Mouse (Mus musculus): ENCODE data around the gene Adora2a.
A peak's percentile ranks its signal among the peaks of the same experiment; 100 is the strongest.
"Not testable (repeated sequence)": the region's sequence is repeated elsewhere in the genome, so short reads cannot be mapped to it uniquely, and the experiment has no call there.

The Adora2a gene

DNA sequence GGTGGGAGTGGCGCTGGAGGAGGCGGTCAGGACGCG is at the start of gene Adora2a:
Gene Adora2a (plus strand): TSS at position 6 of the 36 bp plus-strand sequence.
- no peak for DNase-seq (ENCODE audit: low spot score)

DNA sequence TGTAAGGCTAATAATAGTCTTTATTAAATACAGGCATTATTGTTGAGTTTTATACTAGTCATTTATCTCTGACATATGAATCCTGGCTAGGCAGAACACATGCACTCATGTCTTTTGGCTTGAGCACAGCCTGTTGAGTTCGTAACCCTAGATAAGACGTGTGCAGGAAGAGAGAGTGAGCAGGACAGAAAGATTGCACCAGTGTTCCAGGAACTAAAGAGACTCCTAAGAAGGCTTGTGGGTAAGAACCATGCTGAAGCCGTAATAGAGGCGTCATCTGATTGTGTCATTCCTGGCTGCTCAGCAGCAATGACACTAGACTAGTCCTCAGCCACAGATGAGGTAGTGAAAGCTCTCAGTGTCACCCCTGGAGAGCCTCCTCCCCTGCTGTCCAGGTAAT is 43.7 kb upstream of the Adora2a start:
- no peak for DNase-seq (ENCODE audit: low spot score)

DNA sequence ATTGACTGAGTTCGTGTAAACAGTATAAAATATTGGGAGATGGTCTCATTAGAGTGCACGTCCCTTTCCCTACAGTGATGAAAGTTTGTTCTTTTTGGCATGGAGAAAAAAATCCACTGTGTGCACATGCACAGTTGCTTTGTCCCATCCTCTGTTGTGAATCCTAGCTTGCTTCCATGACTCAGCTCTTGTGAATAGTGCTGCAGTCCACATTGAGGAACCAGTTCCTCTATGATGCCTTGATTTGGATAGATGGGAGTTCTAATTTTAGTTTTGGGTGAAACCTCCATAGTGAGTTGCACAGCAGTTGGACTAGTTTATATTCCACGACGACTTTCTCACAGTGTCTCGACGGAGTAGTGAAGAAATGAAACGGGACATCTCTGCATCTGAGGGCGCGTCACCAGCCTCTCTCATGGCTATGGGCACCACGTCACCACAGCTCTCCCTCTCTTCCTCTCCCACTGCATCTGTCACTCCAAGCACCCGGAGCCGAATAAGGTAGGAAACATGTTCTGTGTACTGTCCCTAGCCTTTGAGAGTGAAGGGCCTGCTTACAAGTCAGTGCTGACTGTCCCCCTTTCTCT is 40.2 kb upstream of the Adora2a start:
- DNase-seq (ENCODE audit: low spot score): no peak

DNA sequence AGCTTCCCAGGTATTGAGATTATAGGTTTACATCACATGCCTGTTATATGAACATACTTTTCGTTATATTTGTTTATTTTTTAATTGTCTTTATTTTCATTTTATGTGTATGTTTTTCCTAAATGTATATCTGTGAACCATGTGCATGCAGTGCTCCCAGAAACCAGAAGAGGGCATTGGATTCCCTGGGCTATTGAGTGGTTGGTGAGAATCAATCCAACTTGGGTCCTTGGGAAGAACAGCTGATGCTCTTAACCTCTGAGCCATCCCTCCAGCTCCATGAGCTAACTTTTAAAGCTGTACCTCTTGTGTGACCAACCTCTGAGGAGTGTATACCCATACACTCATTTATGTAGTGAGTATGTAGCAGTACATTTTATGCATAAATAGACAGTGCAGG is 39.2 kb upstream of the Adora2a start:
- DNase-seq (ENCODE audit: low spot score): no peak

DNA sequence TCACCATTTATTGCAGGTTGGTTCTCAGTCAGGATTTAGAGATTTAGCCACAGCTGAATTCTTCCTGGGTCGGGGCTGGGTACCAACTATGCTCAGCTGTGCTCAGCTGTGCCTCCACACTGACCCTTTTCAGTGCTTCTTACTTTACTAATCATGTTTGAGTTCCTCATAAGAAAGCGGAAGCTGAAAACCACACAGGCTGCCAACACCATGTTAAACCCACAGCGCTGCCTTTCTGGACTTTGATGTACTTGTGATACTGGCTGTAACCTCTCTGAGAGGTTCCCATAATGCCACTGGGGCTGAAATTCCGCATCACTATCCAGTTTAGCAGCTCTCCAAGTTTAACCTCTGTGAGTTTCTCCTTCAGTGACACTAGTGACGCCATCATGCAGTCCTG is 34.0 kb upstream of the Adora2a start:
- no peak for DNase-seq (ENCODE audit: low spot score)

DNA sequence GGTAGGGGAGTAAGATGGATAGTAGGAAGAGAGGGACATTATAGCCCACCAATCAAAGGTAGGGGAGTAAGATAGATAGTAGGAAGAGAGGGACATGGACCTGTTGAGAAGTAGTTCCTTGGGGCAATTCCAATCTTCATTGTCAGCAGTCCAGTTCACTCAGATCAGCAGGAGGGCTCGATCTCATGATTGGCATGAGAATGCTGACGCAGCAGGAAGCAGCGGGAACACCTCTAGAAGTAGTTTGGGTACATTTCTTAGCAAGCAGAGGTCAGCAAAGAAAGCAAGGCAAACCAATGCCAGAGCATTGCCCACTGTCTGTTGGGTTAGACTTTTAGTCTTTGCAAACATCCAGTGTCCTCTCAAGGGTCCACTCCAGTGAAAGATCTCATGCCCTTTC is 32.9 kb upstream of the Adora2a start:
- DNase-seq (ENCODE audit: low spot score): no peak

DNA sequence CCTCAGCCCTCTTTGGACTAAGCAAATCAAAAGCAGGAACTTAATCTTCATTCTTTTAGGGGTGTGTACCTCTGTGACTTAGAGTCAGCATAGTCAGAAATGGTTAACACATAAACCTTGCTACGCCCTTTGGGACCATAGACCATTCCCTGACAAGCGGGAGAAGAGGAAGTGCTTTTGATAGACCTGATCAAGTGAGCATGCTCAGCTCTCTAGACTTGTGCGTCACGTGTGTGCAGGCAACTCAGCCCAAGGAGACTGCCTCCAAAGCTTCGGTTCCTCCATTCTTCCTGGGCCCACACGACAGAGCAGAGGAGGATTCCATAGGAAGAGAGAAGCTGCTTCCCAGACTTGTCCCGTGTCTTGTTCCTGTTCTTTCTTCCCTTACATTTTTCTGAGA is 28.1 kb upstream of the Adora2a start:
- no peak for DNase-seq (ENCODE audit: low spot score)

DNA sequence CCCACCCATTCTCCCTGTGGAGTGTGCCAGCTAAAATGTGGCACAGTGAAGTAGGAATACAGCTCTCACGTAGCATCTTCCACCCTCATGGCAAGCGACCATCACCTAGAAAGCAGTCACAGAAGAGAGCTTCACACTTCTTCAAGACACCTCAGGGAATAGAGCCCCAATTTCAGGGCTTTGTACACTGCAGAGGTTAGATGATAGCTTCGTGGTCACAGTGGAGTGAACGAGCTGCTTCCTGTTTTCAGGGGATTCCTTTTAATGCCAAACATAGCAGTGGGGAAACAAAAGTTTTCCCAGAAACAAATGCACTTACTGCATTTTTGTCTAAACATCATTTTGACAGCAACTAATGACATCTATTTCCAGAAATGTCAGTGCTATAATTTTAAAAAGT is 27.3 kb upstream of the Adora2a start:
- DNase-seq (ENCODE audit: low spot score): no peak

DNA sequence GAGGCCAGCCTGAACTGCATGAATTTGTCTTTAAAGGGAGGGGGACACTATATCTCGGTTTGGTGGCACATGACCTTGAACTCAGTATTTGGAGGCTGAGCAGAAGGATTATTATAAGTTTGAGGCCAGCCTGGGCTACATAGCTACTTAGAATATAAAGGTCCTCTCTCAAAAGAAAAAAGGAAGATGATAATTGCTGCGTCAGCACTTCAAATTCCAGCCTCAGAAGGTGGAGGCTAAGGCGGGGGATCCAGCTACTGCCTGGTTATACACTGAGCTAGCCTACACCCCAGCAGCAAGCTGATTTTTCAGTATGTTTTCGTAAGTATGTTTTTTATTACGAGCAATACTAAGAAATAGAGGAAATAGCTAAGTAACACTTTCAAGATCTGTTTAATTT is 26.0 kb upstream of the Adora2a start:
- no peak for DNase-seq (ENCODE audit: low spot score)

DNA sequence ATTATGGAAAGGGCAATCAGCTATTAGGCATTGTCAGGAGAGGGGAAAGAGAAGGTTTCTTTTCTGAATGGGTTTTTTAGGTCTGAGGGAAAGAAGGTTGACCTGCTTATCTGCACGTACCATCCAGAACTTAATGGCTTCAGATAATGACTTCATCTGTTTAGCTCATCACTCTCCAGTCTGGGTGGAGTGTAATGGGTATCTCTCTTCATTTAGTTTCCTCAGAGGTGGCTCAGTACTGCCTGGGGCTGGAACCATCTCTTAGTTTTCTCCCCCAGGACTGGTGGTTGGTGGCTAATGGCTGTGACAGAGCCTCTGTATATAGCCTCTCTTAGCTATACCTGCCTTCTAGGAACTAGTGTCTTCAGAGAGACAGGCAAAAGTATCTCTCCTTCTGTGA is 25.3 kb upstream of the Adora2a start:
- no peak for DNase-seq (ENCODE audit: low spot score)

DNA sequence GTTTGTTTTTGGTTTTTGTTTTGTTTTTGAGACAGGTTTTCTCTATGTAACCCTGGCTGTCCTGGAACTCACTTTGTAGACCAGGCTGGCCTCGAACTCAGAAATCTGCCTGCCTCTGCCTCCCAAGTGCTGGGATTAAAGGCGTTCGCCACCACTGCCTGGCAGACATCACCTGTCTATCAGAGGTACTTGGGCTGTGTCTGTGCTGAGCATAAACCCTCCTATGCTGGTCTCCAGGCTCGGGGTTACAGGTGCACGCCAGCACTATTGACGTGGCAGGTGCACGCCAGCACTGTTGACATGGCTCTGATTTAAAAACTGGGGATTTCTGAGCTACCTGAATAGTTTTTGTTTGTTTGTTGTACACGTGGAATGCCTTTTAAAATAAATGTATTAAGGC is 24.5 kb upstream of the Adora2a start:
- DNase-seq (ENCODE audit: low spot score): not testable (repeated sequence)

DNA sequence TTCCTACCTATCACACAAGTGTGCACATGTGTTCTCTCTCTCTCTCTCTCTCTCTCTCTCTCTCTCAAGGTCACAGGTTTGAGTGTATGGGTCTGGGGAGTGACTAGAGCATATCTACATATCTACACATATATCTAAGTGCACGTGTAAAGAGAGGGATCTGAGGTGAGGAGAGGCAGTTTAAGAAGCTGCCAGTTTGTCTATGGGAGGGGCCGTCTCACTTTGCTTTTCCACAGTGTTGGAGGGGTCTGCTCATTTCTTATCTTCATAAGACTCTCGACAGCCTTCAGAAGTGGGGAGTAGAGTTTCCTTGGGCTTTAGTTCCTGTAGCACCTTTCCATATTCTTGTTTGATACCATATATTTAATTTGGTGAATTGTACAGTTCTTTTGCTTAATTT is 23.4 kb upstream of the Adora2a start:
- DNase-seq (ENCODE audit: low spot score): no peak

DNA sequence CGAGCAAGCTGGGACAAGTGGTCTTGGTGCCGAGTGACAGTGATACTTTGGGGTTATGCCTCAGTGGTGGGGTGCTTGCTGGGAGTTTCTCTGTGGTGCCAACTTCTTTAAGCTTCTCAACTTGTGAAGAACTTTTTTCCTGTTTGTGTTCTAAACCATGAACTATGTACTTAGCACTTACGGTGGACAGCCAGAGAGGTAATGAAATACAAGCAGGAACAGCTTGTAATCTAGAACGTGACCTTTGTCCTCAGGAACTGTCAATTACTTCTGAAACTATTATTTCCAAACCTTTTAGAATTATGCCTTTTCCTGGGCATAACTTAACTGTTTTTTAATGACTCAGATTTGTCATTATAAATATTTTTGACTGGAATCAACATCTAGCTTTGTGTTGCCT is 22.3 kb upstream of the Adora2a start:
- no peak for DNase-seq (ENCODE audit: low spot score)

DNA sequence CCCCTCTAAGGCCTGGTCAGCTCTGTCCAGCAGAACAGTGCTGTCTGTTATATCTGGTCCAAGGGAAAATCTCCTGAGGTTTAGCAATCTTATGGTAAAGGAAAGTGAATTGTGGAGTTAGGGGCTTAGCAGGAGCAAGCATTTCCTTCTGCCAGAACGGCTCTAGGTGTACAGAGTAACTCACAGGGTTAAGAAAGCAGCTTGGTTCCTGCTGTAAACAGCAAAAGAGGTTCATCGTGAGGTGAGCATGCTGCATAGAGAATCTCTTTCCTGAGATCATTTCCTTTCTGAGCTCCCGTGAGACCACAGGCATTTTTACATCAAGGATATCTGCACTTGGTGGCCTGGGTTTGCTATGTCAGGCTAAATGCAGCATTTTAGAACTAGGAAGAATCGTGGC is 21.8 kb upstream of the Adora2a start:
- DNase-seq (ENCODE audit: low spot score): no peak

DNA sequence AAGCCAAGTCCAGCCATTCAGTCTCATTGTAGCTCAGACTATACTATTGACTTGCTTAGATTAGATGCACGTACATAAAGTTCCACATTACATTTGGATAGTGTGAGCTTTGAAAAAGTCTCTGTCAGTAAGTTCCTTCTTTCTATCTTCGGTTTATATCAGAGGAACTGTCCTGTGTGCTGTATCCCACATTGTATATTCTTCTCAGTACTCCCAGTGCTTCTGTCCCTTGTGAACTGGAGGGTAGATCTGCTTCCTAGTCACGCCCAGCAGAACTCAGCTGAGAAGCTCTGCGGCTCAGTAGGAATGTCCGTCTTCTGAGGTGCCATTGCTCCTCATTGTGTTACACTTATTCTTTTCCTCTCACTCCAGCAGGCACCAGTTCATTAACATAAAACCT is 18.1 kb upstream of the Adora2a start:
- no peak for DNase-seq (ENCODE audit: low spot score)

DNA sequence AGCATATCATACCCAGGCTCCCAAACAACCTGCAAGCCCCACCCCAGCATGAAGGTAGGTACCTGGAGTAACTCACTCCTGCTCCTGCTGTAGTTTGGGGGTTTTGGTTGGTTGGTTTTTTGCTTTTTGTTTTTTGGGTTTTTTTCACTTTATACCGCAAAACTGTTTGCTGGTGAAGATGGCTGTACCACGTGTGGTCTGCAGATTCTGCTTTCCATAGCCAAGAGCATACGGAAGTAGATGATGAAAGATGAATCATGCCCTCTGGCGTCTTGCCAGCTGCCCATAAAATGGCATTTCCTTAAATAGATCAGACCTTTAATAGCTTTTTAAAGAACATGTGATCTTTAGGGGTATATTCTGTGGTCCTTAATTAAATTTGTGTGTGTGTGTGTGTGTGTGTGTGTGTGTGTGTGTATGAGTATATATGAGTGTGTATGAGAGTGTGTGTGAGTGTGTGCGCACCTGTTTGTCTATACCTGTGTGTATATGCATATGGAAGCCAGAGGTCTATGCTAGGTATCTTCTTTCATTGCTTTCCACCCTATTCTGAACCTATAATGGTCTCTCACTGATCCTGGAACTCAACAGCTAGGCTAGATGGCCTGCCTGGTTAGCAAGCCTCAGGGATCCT is 16.8 kb upstream of the Adora2a start:
- peak; percentile 93 for DNase-seq (ENCODE audit: low spot score)

DNA sequence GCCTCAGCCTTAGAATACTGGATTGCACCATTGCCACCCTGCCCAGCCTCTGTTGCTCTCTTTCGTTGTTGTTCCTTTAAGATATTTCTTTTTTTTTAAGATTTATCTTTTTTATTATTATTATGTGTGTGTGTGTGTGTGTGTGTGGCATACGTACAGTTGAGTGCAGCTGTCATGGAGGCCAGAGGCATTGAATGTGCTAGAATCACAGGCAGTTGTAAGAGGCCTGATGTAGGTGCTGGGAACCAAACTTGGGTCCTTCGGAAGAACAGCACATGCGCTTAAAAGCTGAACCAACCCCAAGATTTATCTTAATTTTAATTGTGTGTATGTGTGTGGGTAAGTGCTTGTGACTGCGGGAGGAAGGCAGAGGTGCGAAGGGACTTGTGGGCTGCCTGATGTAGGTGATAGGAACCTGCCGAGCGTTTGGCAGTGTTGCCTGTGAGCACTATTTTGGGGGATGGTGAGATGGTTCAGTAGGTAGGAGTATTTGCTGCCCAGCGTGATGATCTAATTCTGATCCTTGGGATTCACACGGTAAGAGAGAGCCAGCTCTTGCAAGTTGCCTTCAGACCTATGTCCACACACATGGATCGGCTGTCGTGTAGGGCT is 15.4 kb upstream of the Adora2a start:
- no peak for DNase-seq (ENCODE audit: low spot score)

DNA sequence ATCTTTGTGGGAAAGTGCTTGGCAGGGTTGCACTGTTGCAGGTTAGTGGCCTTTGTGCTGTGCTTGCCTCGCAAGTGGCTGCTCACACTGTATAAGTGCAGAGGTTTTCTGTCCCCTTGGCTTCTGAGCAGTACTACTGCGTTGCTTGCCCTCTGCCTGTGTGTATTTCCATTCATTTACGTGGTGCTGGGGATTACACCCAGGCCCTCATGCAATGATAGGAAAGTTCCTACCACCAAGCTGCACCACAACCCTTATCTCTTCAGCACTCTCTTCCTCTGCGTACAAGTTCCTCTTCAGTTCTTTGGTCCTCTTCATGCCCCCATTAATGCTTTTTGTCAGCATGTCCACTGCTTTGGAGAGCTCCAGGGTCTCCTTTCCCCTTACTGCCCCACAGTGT is 14.7 kb upstream of the Adora2a start:
- DNase-seq (ENCODE audit: low spot score): no peak

DNA sequence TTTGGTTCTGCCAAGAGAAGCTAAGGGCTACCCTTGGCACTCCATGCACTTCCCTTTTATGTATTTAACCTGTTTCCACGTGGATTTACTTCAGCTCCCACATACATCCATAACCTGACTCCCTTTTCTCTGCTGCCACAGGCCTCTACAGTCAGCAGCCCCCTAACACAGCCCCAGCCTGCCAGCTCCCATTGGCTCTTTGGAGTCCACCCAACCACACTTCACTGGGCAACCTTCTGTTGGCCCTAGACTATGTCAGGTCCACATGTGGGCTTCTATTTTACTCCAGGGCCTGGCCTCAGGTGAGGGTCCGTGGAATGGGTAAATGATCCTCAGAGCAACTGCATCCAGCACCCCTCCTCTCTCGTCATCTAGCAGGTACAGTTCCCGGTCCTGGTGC is 14.1 kb upstream of the Adora2a start:
- DNase-seq (ENCODE audit: low spot score): no peak

DNA sequence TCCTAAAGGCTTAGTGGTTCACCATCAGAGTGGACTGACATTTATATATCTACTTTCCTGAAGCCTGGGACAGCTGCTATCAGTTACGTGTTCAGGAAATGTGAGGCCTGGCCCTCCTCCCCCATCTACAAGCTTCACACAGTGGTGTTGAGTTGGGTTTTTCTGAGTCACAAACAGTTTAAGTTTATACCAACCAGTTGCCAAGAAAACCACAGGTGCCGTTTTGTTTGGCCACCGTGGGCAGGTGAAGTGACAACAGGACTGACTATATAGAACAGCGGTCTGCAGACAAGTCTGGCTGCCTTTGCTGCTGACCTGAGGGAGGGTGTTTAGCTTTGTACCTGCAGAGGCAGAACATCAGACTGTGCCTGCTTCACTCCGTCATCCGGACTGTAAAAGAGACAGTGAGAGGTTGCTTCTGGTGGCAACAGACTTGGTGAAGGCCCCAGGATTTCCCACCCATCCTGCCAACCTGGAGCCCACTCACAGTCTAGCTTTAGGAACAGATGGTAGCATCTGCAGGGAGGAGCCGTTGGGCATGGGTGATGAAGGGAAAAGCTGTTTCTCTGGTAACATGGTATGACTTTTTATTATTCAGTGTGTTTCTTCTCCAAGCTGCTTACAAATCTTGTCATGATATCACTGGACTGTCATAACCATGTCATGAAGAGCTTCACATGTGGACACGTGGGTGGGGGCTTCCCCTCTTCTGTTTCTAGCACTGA is 13.2 kb upstream of the Adora2a start:
- DNase-seq (ENCODE audit: low spot score): no peak

DNA sequence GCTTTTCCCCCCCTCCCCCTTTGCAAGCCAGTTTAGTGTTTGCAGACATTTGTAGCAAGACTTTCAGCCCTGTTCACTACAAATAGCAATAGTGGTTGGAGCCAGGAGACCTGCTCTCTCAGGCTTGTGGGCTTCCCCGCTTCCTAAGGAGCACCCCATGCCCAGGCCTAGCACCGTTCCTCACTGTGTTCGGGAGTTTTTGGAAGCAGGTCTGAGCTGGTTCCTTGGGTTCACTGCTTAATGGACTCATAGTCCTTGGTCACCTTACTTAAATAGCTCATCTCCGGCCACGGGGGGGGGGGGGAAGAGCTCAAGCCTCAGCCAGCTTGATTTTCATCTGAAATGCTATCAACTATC is 12.7 kb upstream of the Adora2a start:
- no peak for DNase-seq (ENCODE audit: low spot score)

DNA sequence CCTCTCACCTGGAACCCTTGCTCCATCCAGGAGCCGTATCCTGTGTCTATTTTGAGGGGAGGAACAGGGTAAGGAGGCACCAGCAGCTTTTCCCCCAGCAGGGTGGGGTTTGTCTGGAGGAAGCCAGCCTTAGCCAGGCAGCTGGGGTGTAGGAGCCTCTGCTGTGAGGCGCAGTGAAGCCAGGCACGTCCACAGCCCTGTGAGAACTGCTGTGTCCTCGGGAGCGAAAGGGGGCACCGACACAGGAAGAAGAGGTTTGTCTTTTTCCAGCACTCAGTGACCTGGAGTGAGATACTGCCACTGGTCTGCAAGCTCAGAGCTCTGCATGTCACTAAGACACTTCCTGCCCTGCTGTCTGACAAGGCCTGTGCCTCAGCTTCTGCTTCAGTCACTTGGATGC is 12.3 kb upstream of the Adora2a start:
- DNase-seq (ENCODE audit: low spot score): no peak

DNA sequence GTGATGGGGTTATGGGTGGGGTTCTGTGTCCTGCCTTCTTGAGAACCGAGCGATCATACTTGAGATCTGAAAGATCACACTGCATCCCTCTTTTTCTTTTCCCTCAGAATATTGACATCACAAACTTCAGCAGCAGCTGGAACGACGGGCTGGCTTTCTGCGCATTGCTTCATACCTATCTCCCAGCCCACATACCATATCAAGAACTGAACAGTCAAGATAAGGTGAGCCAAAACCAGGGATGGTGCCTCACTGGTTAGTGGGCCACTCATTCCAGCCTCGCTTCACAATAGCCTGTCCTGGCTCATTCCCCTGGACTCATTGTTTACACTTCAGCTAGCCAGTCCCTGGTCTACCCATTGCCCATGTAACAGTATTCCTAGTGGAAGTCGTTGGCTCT is 9.5 kb upstream of the Adora2a start:
- no peak for DNase-seq (ENCODE audit: low spot score)

DNA sequence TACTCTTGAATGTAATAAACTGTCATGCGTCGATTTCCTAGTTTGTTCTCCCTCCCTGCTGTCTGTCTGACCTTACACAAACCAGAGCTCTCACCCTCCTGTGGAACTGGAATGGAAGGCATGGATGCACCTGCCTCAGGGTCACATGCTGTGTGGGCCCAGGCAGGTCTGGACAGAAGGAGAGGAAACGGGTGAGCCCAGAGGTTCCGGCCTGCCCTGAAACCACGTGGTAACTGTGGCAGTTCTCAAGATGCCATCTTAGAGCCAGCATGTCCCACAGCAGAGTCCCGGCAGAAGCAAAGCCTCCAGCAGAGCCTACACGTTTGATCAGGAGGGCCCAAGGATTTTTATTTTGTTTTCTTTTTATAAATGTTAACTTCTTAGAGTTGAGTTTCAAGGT is 4.3 kb upstream of the Adora2a start:
- DNase-seq (ENCODE audit: low spot score): no peak

Measured in MN1 (cell line).